Mouse (Mus musculus): ENCODE results near the gene C1qtnf2. TPM values are rescaled to one million over a fixed set of nuclear protein-coding genes. Genes with fewer than 3 reads are reported as not detected.

C1qtnf2 gene
- not detected in 2 replicates for polyA plus RNA-seq (2012; ENCODE audit: insufficient read depth, low replicate concordance)

DNA sequence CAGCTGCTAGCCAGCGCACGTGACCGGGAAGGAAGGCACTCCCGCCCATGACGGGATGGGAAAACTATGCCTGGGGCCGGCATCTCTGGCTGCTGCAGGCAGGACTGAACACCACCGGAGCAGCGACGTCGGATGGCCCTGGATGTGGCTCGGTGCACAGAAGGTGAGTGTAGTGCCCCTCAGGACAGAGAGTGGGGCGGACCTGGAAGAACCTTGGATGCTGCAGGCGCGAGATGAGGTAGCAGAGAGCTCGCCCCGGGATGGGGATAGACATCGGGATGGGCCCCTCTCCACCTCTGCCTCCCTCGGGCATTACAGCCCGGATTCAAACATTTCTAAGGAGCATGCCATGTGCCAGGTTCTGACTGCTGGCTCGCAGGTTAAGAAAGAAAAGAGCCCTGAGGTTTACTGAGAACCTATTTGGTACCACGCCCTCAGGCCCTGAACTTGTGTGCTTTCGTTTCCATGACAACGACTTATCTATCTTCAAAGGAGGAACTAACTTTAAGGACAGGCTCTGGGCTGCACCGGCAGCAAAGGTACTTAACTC is at the start of gene C1qtnf2:
TSS of gene C1qtnf2 (plus strand) at position 52 of the 550 bp plus-strand sequence.
- peak within 1 kb of the TSS; percentile 86 for H3K4me3 ChIP-seq (replicated peaks)
- no peaks in the 10 kb centered on the region for H3K36me3 ChIP-seq (replicated peaks; ENCODE audit: low read length)
- peaks cover 22% of the 10 kb centered on the region for H3K27me3 ChIP-seq (replicated peaks)
- H3K4me1 ChIP-seq = peaks cover 30% of the 10 kb centered on the region
- TF ChIP-seq GATA1 (IDR thresholded peaks at IDR 0.05; ENCODE audit: borderline replicate concordance, low read length) (no peak), FLI1 (IDR thresholded peaks at IDR 0.05; ENCODE audit: low read length) (no peak)
- no peaks in the 10 kb centered on the region for H3K9me3 ChIP-seq

DNA sequence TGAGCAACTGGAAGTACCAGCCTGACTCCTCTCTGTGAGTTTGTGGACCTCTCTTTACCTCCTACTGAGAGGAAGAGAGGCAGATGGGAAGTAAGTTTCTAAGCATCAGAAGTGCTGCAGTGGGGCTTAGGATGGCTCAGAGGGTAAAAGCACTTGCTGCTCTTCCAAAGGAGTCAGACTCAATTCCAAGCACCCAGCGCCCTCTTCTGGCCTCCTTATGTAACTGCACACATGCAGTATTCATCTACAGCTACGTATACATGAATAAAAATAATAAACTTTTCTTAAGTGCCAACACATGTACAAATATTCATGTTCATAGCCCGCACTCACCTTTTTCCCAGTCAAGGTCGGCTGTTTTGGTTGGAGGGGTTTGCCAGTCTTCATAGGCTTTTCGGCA is 49.7 kb upstream of the C1qtnf2 start:
- no peaks in the 10 kb centered on the region for H3K27me3 ChIP-seq (replicated peaks)
- H3K36me3 ChIP-seq (replicated peaks; ENCODE audit: low read length) = peaks cover 53% of the 10 kb centered on the region
- H3K4me1 ChIP-seq = peaks cover 34% of the 10 kb centered on the region
- TF ChIP-seq FLI1 (IDR thresholded peaks at IDR 0.05; ENCODE audit: low read length) (no peak), GATA1 (IDR thresholded peaks at IDR 0.05; ENCODE audit: borderline replicate concordance, low read length) (no peak)
- H3K4me3 ChIP-seq (replicated peaks) = no peak overlapping the region
- H3K9me3 ChIP-seq = no peaks in the 10 kb centered on the region

DNA sequence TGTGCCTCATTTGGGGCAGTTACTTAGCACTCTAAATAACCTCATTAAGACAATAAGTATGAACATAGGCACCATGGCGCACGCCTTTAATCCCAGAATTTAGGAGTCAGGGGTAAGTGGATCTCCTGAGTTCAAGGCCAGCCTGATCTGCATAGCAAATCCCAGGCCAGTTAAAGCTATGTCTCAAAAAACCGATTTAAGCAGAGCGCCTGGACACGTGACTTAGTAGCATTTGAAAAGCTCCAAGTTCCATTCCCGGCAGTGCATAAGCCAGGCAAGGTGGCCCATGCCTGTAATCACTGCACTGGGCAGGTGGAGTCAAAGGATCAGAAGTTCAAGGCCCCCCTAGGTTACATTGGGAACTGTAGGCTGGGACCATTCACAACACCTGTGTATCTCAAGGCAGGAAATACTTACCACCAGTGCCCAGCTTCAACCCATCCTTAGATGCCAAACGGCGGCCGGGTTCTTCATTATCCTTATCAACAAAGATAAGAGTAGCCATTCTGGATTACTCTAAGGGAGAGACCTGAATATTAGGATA is 48.8 kb upstream of the C1qtnf2 start:
- TF ChIP-seq GATA1 (IDR thresholded peaks at IDR 0.05; ENCODE audit: borderline replicate concordance, low read length) = no peak
- no peak for TF ChIP-seq FLI1 (IDR thresholded peaks at IDR 0.05; ENCODE audit: low read length)

DNA sequence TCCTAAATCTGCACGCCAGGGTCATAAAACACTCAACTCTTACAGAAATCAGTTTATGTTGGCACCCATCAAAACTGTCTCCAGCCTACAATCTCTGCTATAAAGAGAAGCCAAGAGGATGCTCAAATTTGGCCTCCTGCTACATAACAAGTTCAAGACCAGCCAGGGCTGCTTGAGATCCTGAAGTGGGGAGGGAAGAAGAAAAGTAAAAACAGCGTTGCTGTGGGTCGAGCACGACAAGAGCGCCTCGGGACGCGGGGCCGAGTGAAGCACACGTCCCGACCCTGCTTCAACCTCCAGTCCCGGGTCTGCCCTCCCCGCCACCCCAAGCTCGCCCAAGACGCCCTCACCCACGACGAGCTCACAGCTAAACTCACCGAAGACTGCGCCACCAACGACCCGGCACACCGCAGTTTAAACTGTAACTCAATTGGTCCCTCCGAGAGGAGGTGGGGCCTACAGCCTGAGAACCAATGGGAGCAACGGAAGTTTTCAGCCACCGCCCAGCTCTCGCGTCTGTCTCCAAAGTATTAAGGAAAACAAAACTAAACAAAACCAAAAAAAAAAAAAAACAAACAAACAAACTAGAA is 48.2 kb upstream of the C1qtnf2 start, which contains the start of gene Pttg1:
TSS of gene Pttg1 (minus strand) at position 428 of the 590 bp plus-strand sequence.
- Histone ChIP-seq H3K4me1 (peaks cover 34% of the 10 kb centered on the region), H3K36me3 (replicated peaks; ENCODE audit: low read length) (peaks cover 40% of the 10 kb centered on the region), H3K4me3 (replicated peaks) (peak within 1 kb of the TSS; percentile 97), H3K9me3 (no peaks in the 10 kb centered on the region), H3K27me3 (replicated peaks) (no peaks in the 10 kb centered on the region)
- TF ChIP-seq GATA1 (IDR thresholded peaks at IDR 0.05; ENCODE audit: borderline replicate concordance, low read length) (no peak), FLI1 (IDR thresholded peaks at IDR 0.05; ENCODE audit: low read length) (no peak)

More for the DNA sequence above, 48.8 kb upstream of the C1qtnf2 start:
- peaks cover 34% of the 10 kb centered on the region for H3K4me1 ChIP-seq
- H3K9me3 ChIP-seq = no peaks in the 10 kb centered on the region
- no peaks in the 10 kb centered on the region for H3K27me3 ChIP-seq (replicated peaks)
- peak overlapping the region; percentile 97 for H3K4me3 ChIP-seq (replicated peaks)
- peaks cover 47% of the 10 kb centered on the region for H3K36me3 ChIP-seq (replicated peaks; ENCODE audit: low read length)

DNA sequence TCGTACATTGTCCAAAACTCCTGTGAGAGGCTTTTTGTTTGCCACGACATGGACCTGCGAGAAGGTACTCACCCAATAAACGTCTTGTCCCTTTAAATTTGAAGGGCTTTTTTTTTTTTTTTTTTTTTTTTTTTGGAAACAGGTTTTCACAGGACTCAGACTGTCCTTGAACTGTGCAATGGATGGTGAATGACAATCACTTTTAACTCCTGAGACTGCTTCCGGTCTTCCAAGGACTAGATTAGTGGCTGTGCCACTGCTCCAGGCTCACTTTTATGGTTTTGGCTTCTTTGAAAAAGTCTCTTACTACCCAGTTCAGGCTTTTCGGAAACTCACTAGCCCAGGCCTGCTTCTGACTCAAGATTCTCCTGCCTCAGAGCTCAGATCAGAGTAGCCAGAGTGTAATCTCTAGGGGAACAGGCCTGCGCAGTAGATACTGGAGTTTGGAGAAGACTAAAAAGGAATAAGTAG is 47.6 kb upstream of the C1qtnf2 start:
- peaks cover 34% of the 10 kb centered on the region for H3K4me1 ChIP-seq
- no peak for TF ChIP-seq FLI1 (IDR thresholded peaks at IDR 0.05; ENCODE audit: low read length)
- TF ChIP-seq GATA1 (IDR thresholded peaks at IDR 0.05; ENCODE audit: borderline replicate concordance, low read length) = no peak
- H3K27me3 ChIP-seq (replicated peaks) = no peaks in the 10 kb centered on the region
- no peaks in the 10 kb centered on the region for H3K9me3 ChIP-seq
- peak overlapping the region; percentile 97 for H3K4me3 ChIP-seq (replicated peaks)
- peaks cover 36% of the 10 kb centered on the region for H3K36me3 ChIP-seq (replicated peaks; ENCODE audit: low read length)

DNA sequence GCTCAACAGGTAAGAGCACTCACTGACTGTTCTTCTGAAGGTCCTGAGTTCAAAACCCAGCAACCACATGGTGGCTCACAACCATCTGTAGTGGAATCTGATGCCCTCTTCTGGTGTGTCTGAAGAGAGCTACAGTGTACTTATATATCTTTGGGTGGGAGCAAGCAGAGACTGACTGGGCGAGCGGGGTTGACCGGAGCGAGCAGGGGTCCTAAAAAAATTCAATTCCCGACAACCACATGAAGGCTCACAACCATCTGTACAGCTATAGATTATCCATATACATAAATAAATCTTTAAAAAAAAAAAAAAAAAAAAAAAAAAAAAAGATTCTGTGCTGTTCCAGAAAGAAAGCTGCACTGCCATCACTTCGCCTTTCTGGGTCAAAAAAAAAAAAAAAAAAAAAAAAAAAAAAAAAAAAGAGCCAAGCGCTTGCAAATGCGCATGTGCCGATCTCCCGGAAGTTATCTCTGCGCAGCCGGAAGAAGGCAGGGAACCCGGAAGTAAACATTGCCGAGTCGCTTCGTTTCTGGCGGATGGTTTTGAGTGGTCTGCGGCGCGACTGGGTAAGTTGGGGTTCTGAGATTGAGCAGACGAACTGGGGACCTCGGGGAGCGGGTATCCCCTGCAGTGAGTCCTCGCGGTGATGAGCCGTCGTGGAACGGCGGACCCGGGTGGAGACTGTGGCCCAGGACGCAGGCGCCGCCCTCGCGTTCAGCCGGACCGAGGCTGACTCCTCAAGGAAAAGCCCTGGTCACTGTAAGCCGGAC is 40.6 kb upstream of the C1qtnf2 start, which contains the start of gene Slu7:
TSS of gene Slu7 (plus strand) at position 491 of the 770 bp plus-strand sequence.
- Histone ChIP-seq H3K36me3 (replicated peaks; ENCODE audit: low read length) (peaks cover 29% of the 10 kb centered on the region), H3K4me1 (peaks cover 26% of the 10 kb centered on the region), H3K27me3 (replicated peaks) (no peaks in the 10 kb centered on the region), H3K4me3 (replicated peaks) (peak within 1 kb of the TSS; percentile 95), H3K9me3 (no peaks in the 10 kb centered on the region)
- TF ChIP-seq FLI1 (IDR thresholded peaks at IDR 0.05; ENCODE audit: low read length) = 0 out of 2 replicates have a peak, but pooled peaks have one; percentile 36
- TF ChIP-seq GATA1 (IDR thresholded peaks at IDR 0.05; ENCODE audit: borderline replicate concordance, low read length) = no peak

DNA sequence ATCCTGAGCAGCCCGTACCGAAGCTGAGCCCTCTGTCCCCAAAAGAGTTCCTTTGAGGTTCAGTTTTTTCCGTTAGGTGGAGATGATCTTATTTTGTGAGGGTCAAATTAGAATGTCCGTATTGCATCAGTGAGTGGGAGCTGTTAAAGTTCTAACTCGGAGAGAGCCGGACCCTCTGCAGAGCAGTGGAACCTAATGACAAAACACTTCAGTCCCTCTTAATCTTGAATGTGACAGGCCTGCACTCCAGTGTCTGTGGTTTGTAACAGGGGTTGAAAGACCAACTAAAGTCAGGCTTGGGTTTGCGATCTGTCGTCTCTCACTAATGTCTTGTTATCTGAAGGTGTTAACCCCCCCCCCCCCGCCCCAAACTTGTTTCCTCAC is 40.1 kb upstream of the C1qtnf2 start:
- Histone ChIP-seq H3K4me1 (peaks cover 31% of the 10 kb centered on the region), H3K27me3 (replicated peaks) (no peaks in the 10 kb centered on the region), H3K4me3 (replicated peaks) (peak overlapping the region; percentile 95), H3K9me3 (no peaks in the 10 kb centered on the region), H3K36me3 (replicated peaks; ENCODE audit: low read length) (peaks cover 35% of the 10 kb centered on the region)
- TF ChIP-seq GATA1 (IDR thresholded peaks at IDR 0.05; ENCODE audit: borderline replicate concordance, low read length) = no peak
- no peak for TF ChIP-seq FLI1 (IDR thresholded peaks at IDR 0.05; ENCODE audit: low read length)

DNA sequence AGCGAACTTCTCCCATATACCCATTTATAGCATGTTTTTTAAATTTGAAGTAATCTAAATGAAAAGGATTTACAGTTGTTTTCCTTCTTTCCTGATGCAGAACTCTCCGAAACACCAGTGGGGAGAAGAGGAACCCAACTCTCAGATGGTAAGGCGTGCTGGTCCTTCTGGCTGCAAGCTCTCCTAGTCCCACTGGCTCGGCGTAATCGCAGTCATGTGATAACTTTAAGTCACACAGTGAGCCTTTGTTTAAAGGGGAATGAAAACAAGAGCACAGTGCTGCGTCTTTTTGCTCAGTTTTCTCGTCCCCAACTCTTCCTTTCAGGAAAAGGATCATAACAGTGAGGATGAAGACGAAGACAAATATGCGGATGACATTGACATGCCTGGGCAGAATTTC is 33.0 kb upstream of the C1qtnf2 start:
- peaks cover 99% of the 10 kb centered on the region for H3K36me3 ChIP-seq (replicated peaks; ENCODE audit: low read length)
- no peaks in the 10 kb centered on the region for H3K9me3 ChIP-seq
- peaks cover 31% of the 10 kb centered on the region for H3K4me1 ChIP-seq
- no peaks in the 10 kb centered on the region for H3K27me3 ChIP-seq (replicated peaks)
- TF ChIP-seq FLI1 (IDR thresholded peaks at IDR 0.05; ENCODE audit: low read length) = no peak
- TF ChIP-seq GATA1 (IDR thresholded peaks at IDR 0.05; ENCODE audit: borderline replicate concordance, low read length) = no peak
- no peak overlapping the region for H3K4me3 ChIP-seq (replicated peaks)

DNA sequence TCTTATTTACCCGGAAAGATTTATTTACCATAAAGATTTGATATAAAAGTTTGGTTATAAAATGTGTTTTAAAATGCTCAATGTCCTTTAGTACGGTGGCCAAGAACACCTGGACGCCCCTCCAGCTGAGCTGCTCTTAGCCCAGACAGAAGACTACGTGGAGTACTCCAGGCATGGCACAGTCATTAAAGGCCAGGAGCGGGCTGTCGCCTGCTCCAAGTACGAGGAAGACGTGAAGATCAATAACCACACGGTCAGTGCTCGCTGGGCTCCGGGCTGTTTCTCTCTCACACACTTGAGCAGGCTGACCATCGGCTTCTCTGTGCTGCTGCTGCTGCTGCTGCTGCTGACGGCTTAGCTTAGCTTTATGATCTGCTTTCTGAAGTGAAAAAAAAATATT is 30.9 kb upstream of the C1qtnf2 start:
- Histone ChIP-seq H3K36me3 (replicated peaks; ENCODE audit: low read length) (peaks cover 99% of the 10 kb centered on the region), H3K4me1 (peaks cover 35% of the 10 kb centered on the region), H3K27me3 (replicated peaks) (no peaks in the 10 kb centered on the region), H3K4me3 (replicated peaks) (no peak overlapping the region), H3K9me3 (no peaks in the 10 kb centered on the region)
- TF ChIP-seq FLI1 (IDR thresholded peaks at IDR 0.05; ENCODE audit: low read length) = no peak
- TF ChIP-seq GATA1 (IDR thresholded peaks at IDR 0.05; ENCODE audit: borderline replicate concordance, low read length) = no peak
